Mouse (Mus musculus) CH12.LX (cell line): ENCODE results near the gene Pirt.

ENCODE experiments used
- CTCF ChIP-seq, 2 experiments: IDR thresholded peaks in 1 of 2; conservative IDR thresholded peaks in 1 of 2; 2 replicates each; pipeline ENCODE4 v1.5.1; 2011 to 2012; ENCODE audit warnings: low read depth in 2 of 2, low read length in 2 of 2, improper control_type of control experiment in 1 of 2, inconsistent platforms in 1 of 2, mild to moderate bottlenecking in 1 of 2, moderate library complexity in 1 of 2
- EP300 ChIP-seq: IDR thresholded peaks from 2 replicates; pipeline ENCODE4 v1.6.1; 2011; ENCODE audit warnings: low read length, improper control_type of control experiment
- ETS1 ChIP-seq: conservative IDR thresholded peaks from 2 replicates; pipeline ENCODE4 v1.6.1; 2012; ENCODE audit warnings: low read depth, mild to moderate bottlenecking, inconsistent platforms, low read length, improper control_type of control experiment, moderate library complexity
- GABPA ChIP-seq: IDR thresholded peaks from 2 replicates; pipeline ENCODE4 v1.6.1; 2012; ENCODE audit warnings: low read depth, low read length, improper control_type of control experiment, inconsistent platforms; ENCODE audit not compliant: insufficient replicate concordance
- MAFK ChIP-seq: IDR thresholded peaks from 2 replicates; pipeline ENCODE4 v1.6.1; 2011; ENCODE audit warnings: low read length, improper control_type of control experiment; ENCODE audit not compliant: insufficient replicate concordance
- MAX ChIP-seq: IDR thresholded peaks from 2 replicates; pipeline ENCODE4 v1.6.1; 2011; ENCODE audit warnings: low read length, improper control_type of control experiment
- MAZ ChIP-seq: IDR thresholded peaks from 2 replicates; pipeline ENCODE4 v1.6.1; 2012; ENCODE audit warnings: low read depth, mild to moderate bottlenecking, inconsistent platforms, low read length, improper control_type of control experiment, moderate library complexity
- NELFE ChIP-seq: IDR thresholded peaks from 2 replicates; pipeline ENCODE4 v1.6.1; 2011; ENCODE audit warnings: low read depth, low read length, improper control_type of control experiment
- POLR2A ChIP-seq: IDR thresholded peaks from 2 replicates; pipeline ENCODE4 v1.6.1; 2011; ENCODE audit warnings: low read depth, mild to moderate bottlenecking, improper control_type of control experiment, low read length
- RAD21 ChIP-seq: IDR thresholded peaks from 2 replicates; pipeline ENCODE4 v1.6.1; 2011; ENCODE audit warnings: low read depth, mild to moderate bottlenecking, low read length, improper control_type of control experiment, moderate library complexity
- TBP ChIP-seq: conservative IDR thresholded peaks from 2 replicates; pipeline ENCODE4 v1.6.1; 2011; ENCODE audit warnings: low read depth, low read length, improper control_type of control experiment
- TCF12 ChIP-seq: IDR thresholded peaks from 2 replicates; pipeline ENCODE4 v1.6.1; 2014; ENCODE audit warnings: low read depth, mild to moderate bottlenecking, inconsistent platforms, low read length, improper control_type of control experiment

- no peak for TF ChIP-seq MAX
- no peak for TF ChIP-seq NELFE
- no peak for TF ChIP-seq POLR2A
- TF ChIP-seq CTCF (conservative IDR thresholded peaks at IDR 0.05 in 1 of 2, IDR thresholded peaks at IDR 0.05 in 1 of 2; ENCODE audit: low read depth in 2 of 2, low read length in 2 of 2), result no peak
- no peak for TF ChIP-seq EP300
- TF ChIP-seq TCF12, result no peak
- TF ChIP-seq TBP, result no peak
- TF ChIP-seq GABPA, result no peak
- TF ChIP-seq ETS1, result no peak
- no peak for TF ChIP-seq MAZ
- no peak for TF ChIP-seq RAD21
- TF ChIP-seq MAFK, result no peak
These were observed 21.2 kb downstream of the Pirt start for GRCm38 (mm10) chr11:66932827-66933599.
